Mouse (Mus musculus): Measurements from ENCODE around the gene Mecom. TPM values are rescaled to one million over a fixed set of nuclear protein-coding genes. Genes with fewer than 3 reads are reported as not detected.

Mecom gene
- total RNA-seq, 2 experiments from 2014 or later = 5.0 to 6.9 TPM

GRCm38 (mm10) chr3:30051287-30051686, 496.5 kb downstream of the Mecom start:
- DNase-seq (ENCODE audit: low spot score in 2 of 2) = no peak

GRCm38 (mm10) chr3:30050795-30051194, 497.0 kb downstream of the Mecom start:
- no peak for DNase-seq (ENCODE audit: low spot score in 2 of 2)

- DNase-seq (ENCODE audit: low spot score in 2 of 2) = no peak
Observed at GRCm38 (mm10) chr3:30048792-30049191, 499.0 kb downstream of the Mecom start.

GRCm38 (mm10) chr3:30048157-30048556, 499.7 kb downstream of the Mecom start:
- DNase-seq (ENCODE audit: low spot score in 2 of 2) = no peak

- no peak for DNase-seq (ENCODE audit: low spot score in 2 of 2)
Observed at GRCm38 (mm10) chr3:30043525-30043924, 504.3 kb downstream of the Mecom start.

GRCm38 (mm10) chr3:30038545-30038944, 509.3 kb downstream of the Mecom start:
- no peak for DNase-seq (ENCODE audit: low spot score in 2 of 2)

GRCm38 (mm10) chr3:30019961-30020360, 527.8 kb downstream of the Mecom start:
- no peak for DNase-seq (ENCODE audit: low spot score in 2 of 2)

GRCm38 (mm10) chr3:30019411-30019810, 528.4 kb downstream of the Mecom start:
- no peak for DNase-seq (ENCODE audit: low spot score in 2 of 2)

GRCm38 (mm10) chr3:30018202-30018601, 529.6 kb downstream of the Mecom start:
- DNase-seq (ENCODE audit: low spot score in 2 of 2) = no peak

GRCm38 (mm10) chr3:30016766-30017165, 531.0 kb downstream of the Mecom start:
- no peak for DNase-seq (ENCODE audit: low spot score in 2 of 2)

- DNase-seq (ENCODE audit: low spot score in 2 of 2) = peak; percentile 63 to 68
Observed at GRCm38 (mm10) chr3:30014962-30015660, 532.7 kb downstream of the Mecom start.

- DNase-seq (ENCODE audit: low spot score in 2 of 2) = no peak
Observed at GRCm38 (mm10) chr3:30014279-30014678, 533.5 kb downstream of the Mecom start.

GRCm38 (mm10) chr3:30013416-30013815, 534.4 kb downstream of the Mecom start:
- DNase-seq (ENCODE audit: low spot score in 2 of 2) = no peak

- no peak for DNase-seq (ENCODE audit: low spot score in 2 of 2)
Observed at GRCm38 (mm10) chr3:30012666-30013365, 535.0 kb downstream of the Mecom start.

- DNase-seq (ENCODE audit: low spot score in 2 of 2) = no peak
Observed at GRCm38 (mm10) chr3:30012150-30012549, 535.7 kb downstream of the Mecom start.

- no peak for DNase-seq (ENCODE audit: low spot score in 2 of 2)
Observed at GRCm38 (mm10) chr3:30011712-30012111, 536.1 kb downstream of the Mecom start.

- DNase-seq (ENCODE audit: low spot score in 2 of 2) = no peak
Observed at GRCm38 (mm10) chr3:30010889-30011288, 536.9 kb downstream of the Mecom start.

- no peak for DNase-seq (ENCODE audit: low spot score in 2 of 2)
Observed at GRCm38 (mm10) chr3:30009596-30009995, 538.2 kb downstream of the Mecom start.

- DNase-seq (ENCODE audit: low spot score in 2 of 2) = no peak
Observed at GRCm38 (mm10) chr3:30004888-30005405, 542.9 kb downstream of the Mecom start.

GRCm38 (mm10) chr3:30000260-30000659, 547.5 kb downstream of the Mecom start:
- no peak for DNase-seq (ENCODE audit: low spot score in 2 of 2)

GRCm38 (mm10) chr3:29999035-29999434, 548.8 kb downstream of the Mecom start:
- DNase-seq (ENCODE audit: low spot score in 2 of 2) = no peak

- DNase-seq (ENCODE audit: low spot score in 2 of 2) = no peak
Observed at GRCm38 (mm10) chr3:29997068-29997467, 550.7 kb downstream of the Mecom start.
